Mouse (Mus musculus) neutrophil, adult 5-6 weeks (primary cell): Measurements from ENCODE around the gene Gm9112. TPM values are rescaled to one million over a fixed set of nuclear protein-coding genes. Genes with fewer than 3 reads are reported as not detected.
"Not testable (repeated sequence)": the region's sequence is repeated elsewhere in the genome, so short reads cannot be mapped to it uniquely, and the experiment has no call there.

Source experiments
- ATAC-seq: fragments of 151-379, 151-347 bp; 2 replicates; pipeline ENCODE4 v1.8.0; 2017; ENCODE audit warnings: mild to moderate bottlenecking, moderate TSS enrichment; ENCODE audit not compliant: insufficient number of reproducible peaks, poor library complexity, low FRiP score, severe bottlenecking; ENCODE audit errors: extremely low read depth
- total RNA-seq: library from RNA; stranded (forward); fragments of 200-1000 nt; gene quantifications from 2 replicates; pipeline ENCODE4 v1.2.3, GENCODE M21; 2017

The Gm9112 gene
- total RNA-seq, result not detected in 2 replicates

GRCm38 (mm10) chrX:102707535-102707934, at the start of gene Gm9112, which contains the start of gene Dmrtc1b:
Gm9112 (minus strand) TSS chrX:102707635.
Dmrtc1b (plus strand) TSS chrX:102707865.
- not testable (repeated sequence) for ATAC-seq

GRCm38 (mm10) chrX:102724226-102724625, 16.8 kb upstream of the Gm9112 start:
- not testable (repeated sequence) for ATAC-seq

- not testable (repeated sequence) for ATAC-seq
These were observed 6.8 kb downstream of the Gm9112 start for GRCm38 (mm10) chrX:102700636-102701035.

GRCm38 (mm10) chrX:102689252-102689651, 18.2 kb downstream of the Gm9112 start:
- not testable (repeated sequence) for ATAC-seq

GRCm38 (mm10) chrX:102686872-102687271, 20.6 kb downstream of the Gm9112 start, which contains the start of gene Gm3880:
Gm3880 (minus strand) TSS chrX:102686972.
- not testable (repeated sequence) for ATAC-seq

GRCm38 (mm10) chrX:102684706-102685105, 22.7 kb downstream of the Gm9112 start:
- ATAC-seq, result not testable (repeated sequence)

GRCm38 (mm10) chrX:102666641-102667040, 40.8 kb downstream of the Gm9112 start:
- no peak for ATAC-seq

- no peak for ATAC-seq
These were observed 46.7 kb downstream of the Gm9112 start for GRCm38 (mm10) chrX:102660712-102661111.

Other genes with a start within 250 kb of the Gm9112 start
- gene Hdac8, start 202.3 kb downstream of the Gm9112 start, total RNA-seq, result 9.5 and 11.7 TPM in 2 replicates
- 12.3 and 13.2 TPM in 2 replicates for gene Phka1, start 63.4 kb downstream of the Gm9112 start, total RNA-seq
- not detected in 2 replicates for gene Gm3880, start 20.7 kb downstream of the Gm9112 start, total RNA-seq
- not detected in 2 replicates for gene Dmrtc1b, start 230 bp upstream of the Gm9112 start, total RNA-seq
- not detected in 2 replicates for gene Dmrtc1c1, start 95.3 kb upstream of the Gm9112 start, total RNA-seq
- gene Dmrtc1c2, start 147.0 kb upstream of the Gm9112 start, total RNA-seq, result not detected in 2 replicates
- not detected in 2 replicates for gene 1700031F05Rik, start 160.3 kb upstream of the Gm9112 start, total RNA-seq
- gene Dmrtc1a, start 201.1 kb upstream of the Gm9112 start, total RNA-seq, result not detected in 2 replicates
- gene 1700011M02Rik, start 201.3 kb upstream of the Gm9112 start, total RNA-seq, result not detected in 2 replicates
- gene 1700018G05Rik, start 220.7 kb upstream of the Gm9112 start, total RNA-seq, result not detected in 2 replicates